Mouse (Mus musculus): ENCODE data around the gene Dydc1.

The Dydc1 gene

DNA sequence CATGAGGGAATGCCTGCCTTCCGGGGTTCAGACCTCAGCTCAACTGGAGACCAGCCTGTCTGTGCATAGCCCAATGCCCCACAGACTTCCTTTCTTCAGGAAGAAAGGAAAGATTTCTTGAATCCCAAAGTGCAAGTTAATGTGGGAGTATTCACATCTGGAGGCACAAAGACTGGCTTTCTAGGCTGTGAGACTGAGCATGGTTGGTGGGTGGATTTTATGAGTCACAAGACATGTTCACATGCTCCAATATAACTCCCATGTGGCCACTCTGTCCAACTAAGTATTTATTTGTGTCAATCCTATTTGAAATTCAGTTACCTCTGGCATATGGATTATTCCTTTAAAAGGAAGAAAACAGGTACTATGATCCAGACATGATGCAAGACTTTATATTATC is 26.0 kb downstream of the Dydc1 start:
- peak; percentile 60 for DNase-seq (ENCODE audit: low read depth, low spot score)

- DNase-seq (ENCODE audit: low read depth, low spot score), result no peak
These were observed 28.0 kb downstream of the Dydc1 start for GRCm38 (mm10) chr14:41100712-41101111.

DNA sequence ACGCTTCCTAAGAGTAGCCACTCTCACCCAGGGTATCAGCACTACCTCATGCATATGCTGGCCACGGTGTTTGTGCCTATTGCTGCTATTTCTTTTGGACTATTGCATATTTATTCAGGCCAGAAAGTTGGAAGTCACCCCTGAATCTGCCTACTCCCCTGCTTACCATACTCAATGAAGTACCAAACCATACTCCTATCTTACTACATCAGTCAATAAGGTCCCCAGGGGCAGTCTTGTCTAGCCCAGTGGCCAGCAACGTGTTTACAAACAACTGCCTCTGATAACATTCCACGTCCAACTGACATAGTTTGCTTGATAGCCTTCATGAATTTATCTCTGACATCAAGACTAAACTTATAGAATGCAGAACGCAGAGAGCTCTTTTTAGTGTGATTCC is 28.5 kb downstream of the Dydc1 start:
- DNase-seq (ENCODE audit: low read depth, low spot score), result no peak

DNA sequence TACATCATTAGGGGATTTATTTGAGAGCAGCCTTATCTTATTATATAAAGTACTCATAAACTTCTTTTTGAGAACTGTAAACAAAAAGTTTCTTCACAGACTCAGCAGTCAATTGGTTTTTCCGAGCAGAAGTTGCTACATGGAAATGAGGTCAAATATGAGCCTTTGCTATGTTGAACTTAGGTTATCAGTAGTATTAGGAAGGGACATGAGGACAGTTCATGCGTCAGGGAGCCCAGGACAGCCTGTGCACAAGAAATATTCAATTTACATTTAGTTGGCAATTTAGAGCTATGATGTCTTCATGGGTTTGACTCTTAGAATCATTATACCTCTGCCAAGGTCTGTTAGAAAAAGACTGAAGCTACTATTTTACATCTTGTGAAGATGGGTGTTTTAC is 29.6 kb downstream of the Dydc1 start:
- no peak for DNase-seq (ENCODE audit: low read depth, low spot score)

DNA sequence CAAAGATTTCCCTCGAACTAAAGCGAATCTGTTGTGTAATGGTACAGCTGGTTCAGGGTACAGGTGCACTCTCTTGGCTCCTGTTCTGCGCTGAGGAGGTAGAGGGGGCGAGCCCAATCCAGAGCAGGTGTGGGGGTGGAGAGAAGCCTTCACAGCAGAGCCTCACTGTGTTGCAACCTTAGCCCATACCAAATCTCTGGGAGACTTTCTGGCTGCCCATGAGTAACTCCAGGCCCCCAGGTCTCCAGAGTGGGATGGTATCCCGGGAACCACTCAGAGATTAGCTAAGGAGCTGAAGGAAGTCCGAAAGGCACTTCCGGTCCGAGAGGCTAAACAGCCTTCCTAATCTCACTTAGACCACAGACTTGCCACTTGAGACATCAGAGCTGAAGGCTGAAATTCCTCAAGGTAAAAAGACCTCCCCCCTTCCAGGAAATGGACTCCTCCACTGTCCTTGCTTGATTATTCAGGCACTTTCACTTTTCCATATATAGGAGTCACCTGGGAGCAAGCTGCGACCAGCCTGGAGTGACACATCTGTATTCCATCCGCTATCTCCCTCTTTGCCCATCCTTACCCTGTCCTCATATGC is 32.2 kb downstream of the Dydc1 start, which contains the start of gene Mat1a:
Gene Mat1a (plus strand): TSS at position 183 of the 592 bp plus-strand sequence.
- DNase-seq (ENCODE audit: low read depth, low spot score), result no peak

- DNase-seq (ENCODE audit: low read depth, low spot score), result no peak
These were observed 38.4 kb downstream of the Dydc1 start for GRCm38 (mm10) chr14:41111031-41111668.

- DNase-seq (ENCODE audit: low read depth, low spot score), result no peak
These were observed 40.2 kb downstream of the Dydc1 start for GRCm38 (mm10) chr14:41112944-41113343.

DNA sequence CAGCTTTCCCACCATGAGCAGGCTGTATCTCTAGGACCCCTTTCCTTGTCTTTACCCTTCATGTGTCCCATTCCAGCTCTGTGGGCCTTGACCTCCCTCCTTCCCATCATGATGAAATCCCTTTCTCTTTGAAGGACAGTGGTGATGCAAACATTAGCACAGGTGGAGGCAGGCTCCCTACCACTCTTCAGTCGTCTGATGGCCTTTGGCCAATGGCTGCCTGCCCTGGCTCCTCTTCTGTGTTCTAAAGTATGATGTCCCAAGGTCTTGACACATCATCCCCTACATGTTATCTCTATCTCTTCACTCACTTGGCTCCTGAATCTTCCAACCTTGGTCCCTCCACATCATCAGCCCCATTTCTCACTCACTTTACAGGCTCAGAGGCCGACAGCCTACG is 43.6 kb downstream of the Dydc1 start:
- no peak for DNase-seq (ENCODE audit: low read depth, low spot score)

GRCm38 (mm10) chr14:41124683-41125082 is 52.0 kb downstream of the Dydc1 start:
- DNase-seq (ENCODE audit: low read depth, low spot score), result no peak

DNA sequence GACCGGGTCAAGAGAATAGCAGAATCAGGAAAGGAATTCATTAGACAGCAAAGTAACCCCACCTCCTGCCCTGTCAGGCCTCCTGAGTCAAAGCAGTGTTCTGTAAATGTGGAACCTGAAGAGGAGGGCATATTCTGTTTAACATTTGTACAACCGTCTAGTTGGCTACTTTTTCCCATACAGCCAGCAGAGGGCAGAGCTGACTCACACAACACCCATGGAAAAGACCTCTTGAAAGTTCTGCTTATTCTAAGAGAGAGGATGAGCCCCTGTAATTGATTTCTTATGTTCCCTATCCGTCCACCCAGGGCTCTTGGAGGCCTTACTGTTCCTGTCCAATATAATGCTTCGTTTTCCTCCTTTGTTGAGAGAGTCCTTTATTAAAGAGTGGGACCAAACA is 55.3 kb downstream of the Dydc1 start:
- no peak for DNase-seq (ENCODE audit: low read depth, low spot score)

- DNase-seq (ENCODE audit: low read depth, low spot score), result no peak
These were observed 58.8 kb downstream of the Dydc1 start, which contains the start of gene Sftpa1 for GRCm38 (mm10) chr14:41131540-41131939. Gene Sftpa1 (plus strand): TSS chr14:41131782.

DNA sequence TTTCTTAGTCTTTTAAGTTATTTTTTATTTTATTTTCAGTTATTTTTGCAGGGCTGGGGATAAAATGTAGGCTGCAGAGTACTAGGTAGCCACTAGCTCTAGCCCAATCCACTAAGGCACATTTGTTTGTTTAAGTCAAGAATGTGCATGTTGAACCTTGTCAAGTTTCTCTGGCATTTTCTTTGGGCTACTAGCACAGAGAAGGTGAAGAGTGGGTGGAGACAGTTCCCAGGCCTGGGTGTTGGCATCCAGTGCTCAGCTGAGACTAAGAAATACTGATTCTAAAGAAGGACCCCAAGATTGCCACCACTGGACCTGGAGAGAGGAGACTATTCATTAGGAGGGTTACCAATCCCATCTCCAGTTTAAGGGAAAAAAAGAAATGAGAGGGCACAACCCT is 64.3 kb downstream of the Dydc1 start:
- DNase-seq (ENCODE audit: low read depth, low spot score), result no peak

- no peak for DNase-seq (ENCODE audit: low read depth, low spot score)
These were observed 68.0 kb downstream of the Dydc1 start for GRCm38 (mm10) chr14:41140686-41141085.
